Mouse (Mus musculus) stomach, embryonic 14.5 days (tissue): ENCODE measurements around the gene 1700013H16Rik. TPM values are rescaled to one million over a fixed set of nuclear protein-coding genes. Genes with fewer than 3 reads are reported as not detected.
"Not testable (repeated sequence)": the region's sequence is repeated elsewhere in the genome, so short reads cannot be mapped to it uniquely, and the experiment has no call there.

Experiments used
- ATAC-seq: fragments of 200-750 bp; cut with Nextera tagmentation; 2 replicates; pipeline ENCODE4 v1.8.0; 2017; ENCODE audit warnings: low read depth, moderate TSS enrichment; ENCODE audit not compliant: insufficient number of reproducible peaks, insufficient read depth, low FRiP score
- H3K27ac ChIP-seq: fragments of 300-500 bp; sonication (generic); 2 replicates; pipeline ENCODE4 v1.5.1; 2014; ENCODE audit warnings: mild to moderate bottlenecking, low read length, moderate library complexity, mixed read lengths
- H3K27me3 ChIP-seq: fragments of 300-500 bp; sonication (generic); 2 replicates; pipeline ENCODE4 v1.6.1; 2014; ENCODE audit warnings: low read length, control low read depth, mixed read lengths; ENCODE audit not compliant: control insufficient read depth, insufficient read depth
- H3K36me3 ChIP-seq: fragments of 300-500 bp; sonication (generic); 2 replicates; pipeline ENCODE4 v1.6.1; 2014; ENCODE audit warnings: mild to moderate bottlenecking, control low read depth, low read length, moderate library complexity, mixed read lengths; ENCODE audit not compliant: control insufficient read depth, insufficient read depth
- H3K4me1 ChIP-seq: fragments of 300-500 bp; sonication (generic); 2 replicates; pipeline ENCODE4 v1.6.1; 2014; ENCODE audit warnings: low read length, control low read depth, mixed read lengths; ENCODE audit not compliant: control insufficient read depth, insufficient read depth
- H3K4me2 ChIP-seq: fragments of 300-500 bp; sonication (generic); replicated peaks from 2 replicates; pipeline ENCODE4 v1.6.1; 2014; ENCODE audit warnings: low read depth, low read length, control low read depth
- H3K4me3 ChIP-seq: fragments of 300-500 bp; sonication (generic); 2 replicates; pipeline ENCODE4 v1.5.1; 2014; ENCODE audit warnings: low read depth, low read length, control low read depth
- H3K9ac ChIP-seq: fragments of 300-500 bp; sonication (generic); replicated peaks from 2 replicates; pipeline ENCODE4 v1.6.1; 2014; ENCODE audit warnings: low read depth, mild to moderate bottlenecking, control low read depth, low read length, moderate library complexity, mixed read lengths
- H3K9me3 ChIP-seq: fragments of 300-500 bp; sonication (generic); 2 replicates; pipeline ENCODE4 v1.6.1; 2016; ENCODE audit warnings: low read depth, low read length, control low read depth; ENCODE audit not compliant: control insufficient read depth
- WGBS: fragments of 180-500 bp; shearing (Covaris S2); extraction: QIAGEN DNeasy Blood & Tissue Kit; methylation state at CpG from one replicate; pipeline ENCODE4 v1.1.7; 2014; 5-methylcytosine and 5-hydroxymethylcytosine counted together
- polyA plus RNA-seq: library from polyadenylated mRNA; unstranded; fragments of >200 nt; fragmentation: Nextera tagmentation; extraction: Ambion mirVana; gene quantifications from 2 replicates; pipeline ENCODE4 v1.2.1, GENCODE M21; 2014

The 1700013H16Rik gene
- not detected in 2 replicates for polyA plus RNA-seq

GRCm38 (mm10) chrX:53757736-53758135 lies at the start of gene 1700013H16Rik:
Gene 1700013H16Rik (minus strand): TSS chrX:53757831.
- H3K4me3 ChIP-seq: no peak within 1 kb of the TSS
- WGBS: 93% methylated on average over 16 of the region's 16 CpGs
- no peaks in the 10 kb centered on the region for H3K36me3 ChIP-seq
- no peak within 1 kb of the TSS for H3K9ac ChIP-seq
- no peak within 1 kb of the TSS for H3K4me2 ChIP-seq
- H3K4me1 ChIP-seq: no peaks in the 10 kb centered on the region
- H3K27ac ChIP-seq: no peak within 1 kb of the TSS
- ATAC-seq: no peak
- H3K9me3 ChIP-seq: 0 out of 2 replicates have a peak, but pooled peaks cover 2% of the 10 kb centered on the region
- H3K27me3 ChIP-seq: no peaks in the 10 kb centered on the region

DNA sequence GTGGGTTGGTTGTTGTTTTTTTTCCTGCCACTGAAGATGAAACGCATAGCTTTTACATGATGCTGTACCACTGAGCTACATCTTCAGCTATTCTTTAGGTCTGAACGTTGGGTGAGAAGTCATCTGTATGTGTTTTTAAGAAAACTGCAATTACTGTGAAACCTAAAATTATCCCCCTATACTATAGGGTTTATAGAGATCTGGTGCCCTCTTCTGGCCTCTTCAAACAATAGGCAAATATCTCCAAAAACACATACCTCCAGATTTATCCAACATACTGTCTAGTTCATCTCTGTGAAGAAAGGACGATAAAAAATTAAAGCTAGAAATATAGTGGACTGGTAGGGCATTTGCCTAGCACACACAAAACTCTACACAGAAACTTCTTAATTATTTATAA lies 41.4 kb upstream of the 1700013H16Rik start:
- 38% methylated on average over 3 of the region's 3 CpGs for WGBS

DNA sequence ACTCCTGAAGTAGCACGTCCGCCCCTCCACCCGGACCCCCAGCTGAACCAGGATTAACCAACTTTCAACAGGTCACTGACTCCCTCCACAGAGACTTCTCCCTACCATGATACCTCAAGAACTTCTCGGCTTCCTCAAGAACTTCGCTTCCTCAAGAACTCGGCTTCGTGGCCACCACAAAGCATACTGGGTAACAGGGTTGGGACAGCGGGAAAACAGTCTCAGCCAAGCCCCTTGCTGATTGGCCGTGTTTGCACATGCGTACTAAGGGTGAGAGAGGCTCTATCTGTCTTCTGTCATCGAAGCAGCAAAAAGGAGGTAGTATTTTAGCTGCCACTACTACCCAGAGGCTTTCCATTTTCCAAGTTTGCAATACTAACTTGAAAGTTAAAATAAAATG lies 39.9 kb upstream of the 1700013H16Rik start, which contains the start of gene Xlr:
Gene Xlr (minus strand): TSS at position 188 of the 400 bp plus-strand sequence.
- H3K4me1 ChIP-seq, H3K27me3 ChIP-seq, H3K4me3 ChIP-seq, ATAC-seq, H3K4me2 ChIP-seq, H3K27ac ChIP-seq, H3K36me3 ChIP-seq, H3K9me3 ChIP-seq, H3K9ac ChIP-seq: not testable (repeated sequence)
- WGBS: 79% methylated on average over 11 of the region's 11 CpGs

More for the DNA sequence above, 41.4 kb upstream of the 1700013H16Rik start:
- Histone ChIP-seq H3K9me3 (no peaks in the 10 kb centered on the region), H3K9ac (no peak overlapping the region), H3K4me3 (no peak overlapping the region), H3K4me1 (no peaks in the 10 kb centered on the region), H3K4me2 (no peak overlapping the region), H3K27ac (no peak overlapping the region), H3K36me3 (no peaks in the 10 kb centered on the region), H3K27me3 (no peaks in the 10 kb centered on the region)
- no peak for ATAC-seq

DNA sequence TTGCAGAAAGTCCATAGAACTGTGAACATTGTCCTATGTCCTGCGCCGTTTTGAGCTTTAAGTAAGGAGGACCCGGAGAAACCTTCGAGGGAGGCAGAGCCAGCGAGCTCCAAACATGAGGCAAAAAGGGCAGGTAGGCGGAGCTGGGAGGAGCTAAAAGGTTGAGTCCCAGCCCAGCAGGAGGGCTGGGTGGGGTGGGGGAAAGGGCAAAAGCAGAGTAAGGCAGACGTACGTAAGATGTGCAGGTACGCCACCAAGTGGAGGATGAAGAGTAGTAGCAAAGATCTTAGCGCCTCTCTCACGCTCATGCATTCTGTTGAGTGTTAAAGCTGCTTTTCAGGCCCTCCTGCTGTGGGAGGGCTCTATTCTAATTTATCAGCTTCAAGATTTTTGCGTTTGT lies 18.6 kb upstream of the 1700013H16Rik start, which contains the start of gene Zfp36l3:
Gene Zfp36l3 (minus strand): TSS at position 119 of the 400 bp plus-strand sequence.
- 88% methylated on average over 12 of the region's 12 CpGs for WGBS
- no peaks in the 10 kb centered on the region for H3K9me3 ChIP-seq
- no peak for ATAC-seq
- H3K9ac ChIP-seq: no peak within 1 kb of the TSS
- no peaks in the 10 kb centered on the region for H3K4me1 ChIP-seq
- no peak within 1 kb of the TSS for H3K4me2 ChIP-seq
- no peak within 1 kb of the TSS for H3K4me3 ChIP-seq
- no peak within 1 kb of the TSS for H3K27ac ChIP-seq
- H3K27me3 ChIP-seq: no peaks in the 10 kb centered on the region
- no peaks in the 10 kb centered on the region for H3K36me3 ChIP-seq

DNA sequence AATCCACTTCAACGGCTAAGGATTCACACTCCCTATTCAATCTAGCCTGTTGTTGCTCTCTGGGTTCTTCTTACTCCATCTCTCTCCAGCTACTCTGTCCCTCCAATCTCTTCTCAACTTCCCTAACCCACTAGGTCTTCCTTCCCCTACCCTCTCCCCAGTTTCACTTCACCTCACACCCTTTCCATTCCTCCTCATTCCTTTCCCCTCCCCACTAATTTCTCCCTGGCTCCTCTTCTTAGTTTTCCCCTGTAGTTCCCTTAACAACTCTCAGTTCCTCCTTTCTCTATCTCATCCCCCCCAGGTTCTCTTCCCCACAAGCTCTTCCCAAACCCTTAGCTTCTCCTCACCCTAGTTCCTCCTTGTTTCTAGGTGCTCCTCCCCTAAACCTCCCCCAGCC lies 4.8 kb downstream of the 1700013H16Rik start:
- H3K27me3 ChIP-seq: no peaks in the 10 kb centered on the region
- 0 out of 2 replicates have a peak, but pooled peaks cover 2% of the 10 kb centered on the region for H3K9me3 ChIP-seq
- H3K4me1 ChIP-seq: no peaks in the 10 kb centered on the region
- no peak overlapping the region for H3K9ac ChIP-seq
- ATAC-seq: no peak
- H3K4me3 ChIP-seq: no peak overlapping the region
- H3K36me3 ChIP-seq: no peaks in the 10 kb centered on the region
- no peak overlapping the region for H3K27ac ChIP-seq
- no peak overlapping the region for H3K4me2 ChIP-seq
- 90% methylated on average over 1 of the region's 1 CpGs for WGBS

GRCm38 (mm10) chrX:53728967-53729366 lies 28.7 kb downstream of the 1700013H16Rik start:
- no peak overlapping the region for H3K9ac ChIP-seq
- H3K27me3 ChIP-seq: no peaks in the 10 kb centered on the region
- no peaks in the 10 kb centered on the region for H3K9me3 ChIP-seq
- no peak for ATAC-seq
- no peak overlapping the region for H3K4me3 ChIP-seq
- no peak overlapping the region for H3K27ac ChIP-seq
- no peak overlapping the region for H3K4me2 ChIP-seq
- H3K36me3 ChIP-seq: no peaks in the 10 kb centered on the region
- H3K4me1 ChIP-seq: no peaks in the 10 kb centered on the region
- 91% methylated on average over 2 of the region's 2 CpGs for WGBS

- 84% methylated on average over 11 of the region's 11 CpGs for WGBS
- H3K4me3 ChIP-seq: no peak within 1 kb of the TSS
- no peaks in the 10 kb centered on the region for H3K4me1 ChIP-seq
- no peak within 1 kb of the TSS for H3K4me2 ChIP-seq
- H3K9me3 ChIP-seq: no peaks in the 10 kb centered on the region
- H3K27me3 ChIP-seq: no peaks in the 10 kb centered on the region
- H3K36me3 ChIP-seq: no peaks in the 10 kb centered on the region
- no peak within 1 kb of the TSS for H3K27ac ChIP-seq
- H3K9ac ChIP-seq: no peak within 1 kb of the TSS
- ATAC-seq: no peak
Measured at GRCm38 (mm10) chrX:53724596-53724995, 33.0 kb downstream of the 1700013H16Rik start, which contains the start of gene 4930502E18Rik. Gene 4930502E18Rik (plus strand): TSS chrX:53724826.

DNA sequence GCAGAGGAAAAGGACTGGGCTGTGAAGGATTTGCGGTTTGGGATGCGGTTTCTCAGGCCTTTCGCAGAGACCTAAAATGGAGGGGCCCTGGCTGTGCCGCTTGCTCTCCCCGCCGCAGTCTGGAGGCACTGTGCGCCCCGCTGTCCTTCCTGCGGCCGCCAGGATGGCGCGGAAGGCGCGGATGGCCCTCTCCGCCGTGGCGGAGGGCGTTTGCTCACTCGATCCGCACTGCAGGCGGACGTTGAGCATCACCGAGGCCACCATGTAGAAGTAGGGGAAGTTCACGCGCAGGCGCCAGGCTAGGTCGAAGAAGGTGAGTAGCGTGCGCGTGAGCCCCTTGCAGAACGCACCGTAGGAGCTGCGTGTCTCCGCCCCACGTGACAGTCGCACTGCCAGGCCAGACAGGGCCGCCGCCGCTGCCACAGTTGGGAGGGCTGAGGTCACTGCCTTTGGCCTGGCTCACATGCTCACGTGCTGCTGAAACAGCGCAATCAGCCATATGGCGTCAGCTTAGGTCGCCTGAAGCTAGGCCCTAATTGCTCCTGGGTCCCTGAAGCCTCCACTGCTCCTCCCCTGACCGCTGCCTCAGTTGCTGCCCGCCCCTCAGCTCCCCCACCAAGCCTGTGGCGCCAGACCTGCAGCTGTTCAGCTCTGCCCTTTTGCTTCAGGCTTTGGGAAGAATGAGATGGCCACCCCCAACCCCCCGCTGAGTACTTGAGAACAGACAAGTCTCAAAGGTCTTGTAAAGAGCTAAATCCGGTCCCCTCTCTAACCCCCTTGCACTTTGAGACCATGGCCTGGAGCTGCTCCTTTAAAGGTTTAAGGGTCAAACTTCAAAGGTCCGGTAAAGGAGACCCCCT lies 41.1 kb downstream of the 1700013H16Rik start:
- Histone ChIP-seq H3K27me3 (no peaks in the 10 kb centered on the region), H3K9me3 (no peaks in the 10 kb centered on the region), H3K4me2 (peak overlapping the region; percentile 43), H3K27ac (no peak overlapping the region), H3K4me3 (peak overlapping the region; percentile 12; the same call in 1 of the 2 replicates), H3K9ac (no peak overlapping the region), H3K36me3 (no peaks in the 10 kb centered on the region), H3K4me1 (no peaks in the 10 kb centered on the region)
- ATAC-seq: peak; percentile 82; the same call in 1 of the 2 replicates
- 16% methylated on average over 49 of the region's 49 CpGs for WGBS
